Mouse (Mus musculus) Patski (cell line): ENCODE results near the gene C1ra. TPM values are rescaled to one million over a fixed set of nuclear protein-coding genes. Genes with fewer than 3 reads are reported as not detected.

Experiments used
- ATAC-seq: fragments of 100-300 bp; one replicate; pipeline ENCODE4 v1.8.0; 2021
- CTCF ChIA-PET: fragments of 350-600 bp; sonication (Branson Sonifier 250); formaldehyde crosslinking; loops from one replicate; lab custom pipeline; 2022; ENCODE audit warnings: inconsistent platforms; lab: Charles Lee
- POLR2A ChIA-PET: fragments of 350-600 bp; sonication (Branson Sonifier 250); formaldehyde crosslinking; loops from one replicate; lab custom pipeline; 2022; ENCODE audit warnings: antibody characterized with exemption, inconsistent platforms; lab: Charles Lee
- DNase-seq: peaks from one replicate; pipeline ENCODE4 v3.0.0-alpha.2; 2011; ENCODE audit warnings: low read depth, low spot score
- H3K27me3 ChIP-seq: fragments of 371-371 bp; one replicate; pipeline ENCODE4 v1.5.1; 2021
- CTCF ChIP-seq: fragments of 100-300 bp; IDR thresholded peaks from one replicate; pipeline ENCODE4 v1.5.1; 2021
- in situ Hi-C: fragments of 300-500 bp; cut with MboI; formaldehyde crosslinking; loops from 3 replicates; pipeline ENCODE4 v1.11.1; 2018; ENCODE audit warnings: low pct_unique_long_range_greater_than_20kb, mixed read lengths
- polyA plus RNA-seq: library from polyadenylated mRNA; unstranded; gene quantifications from one replicate; pipeline ENCODE4 v1.2.3, GENCODE M21; 2021

Gene C1ra
- polyA plus RNA-seq, 1 experiment from 2014 or later = 59.0 TPM

DNA sequence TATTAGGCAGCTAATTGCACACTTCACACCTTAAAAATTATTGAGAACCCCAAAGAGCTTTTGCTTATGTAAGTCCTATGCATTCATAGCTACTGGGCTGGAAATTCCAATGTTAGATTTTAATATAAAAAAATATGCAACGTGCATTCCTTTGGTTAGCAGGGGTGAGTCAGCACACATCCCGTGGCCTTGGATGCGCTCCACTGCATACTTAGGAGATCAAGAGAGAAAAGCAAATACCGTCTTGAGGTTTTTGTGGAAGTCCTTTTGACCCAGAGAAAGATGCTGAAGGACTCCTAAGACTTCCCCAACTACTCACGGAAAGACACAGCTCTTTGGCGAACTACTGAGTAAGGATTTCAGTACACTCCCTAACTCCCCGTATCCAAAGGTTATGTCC is 27.4 kb upstream of the C1ra start:
- CTCF ChIA-PET = interaction anchor here (0.8 kb wide), 1 partner anchor 218 kb away, joined by 3 read pairs; no protein-coding TSS in a partner anchor
- TF ChIP-seq CTCF = no peak

GRCm38 (mm10) chr6:124485414-124486144 is 26.6 kb upstream of the C1ra start:
- DNase-seq = no peak
- TF ChIP-seq CTCF = no peak
- ATAC-seq = no peak
- CTCF ChIA-PET = no interaction called here
- in situ Hi-C loops = loop anchor here (25.0 kb wide), 1 partner anchor 277 kb away; the partner anchor contains the start of genes Atn1, Eno2 and Gm45234
- H3K27me3 ChIP-seq = no peaks in the 10 kb centered on the region
- POLR2A ChIA-PET = interaction anchor here (0.5 kb wide), 1 partner anchor 224 kb away, joined by 4 read pairs; no protein-coding TSS in a partner anchor

More for the DNA sequence above, 27.4 kb upstream of the C1ra start:
- DNase-seq (peak; percentile 70), ATAC-seq (peak; percentile 86)
- POLR2A ChIA-PET = interaction anchor here (0.5 kb wide), 1 partner anchor 225 kb away, joined by 4 read pairs; no protein-coding TSS in a partner anchor
- in situ Hi-C loops = loop anchor here (25.0 kb wide), 1 partner anchor 277 kb away; the partner anchor contains the start of genes Atn1, Eno2 and Gm45234
- no peaks in the 10 kb centered on the region for H3K27me3 ChIP-seq

DNA sequence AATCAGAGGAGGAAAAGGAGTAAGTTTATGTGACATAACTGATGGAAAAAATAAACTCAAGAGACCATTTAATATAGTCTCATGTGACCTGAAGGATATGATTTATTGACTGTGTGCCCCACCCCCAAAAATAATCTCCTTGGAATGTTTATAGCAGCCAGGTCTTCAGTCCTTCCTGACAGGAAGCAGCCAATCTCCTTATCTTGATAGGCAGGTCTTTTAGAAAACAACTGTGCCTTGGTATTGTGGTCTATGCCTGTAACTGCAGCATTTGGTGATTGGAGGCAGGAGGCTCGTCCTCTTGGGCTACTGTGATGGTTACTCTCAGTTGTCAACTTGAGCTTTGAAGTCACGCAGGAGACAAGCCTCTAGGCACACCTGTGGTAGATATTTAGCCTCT is 24.7 kb upstream of the C1ra start:
- CTCF ChIA-PET = interaction anchor here (3.4 kb wide), 1 partner anchor 14 kb away, joined by 7 read pairs; no protein-coding TSS in a partner anchor
- no peak for TF ChIP-seq CTCF
- POLR2A ChIA-PET = no interaction called here
- no peaks in the 10 kb centered on the region for H3K27me3 ChIP-seq
- DNase-seq = no peak
- in situ Hi-C loops = loop anchor here (25.0 kb wide), 1 partner anchor 275 kb away; the partner anchor contains the start of genes Atn1, Eno2 and Gm45234
- ATAC-seq = no peak

DNA sequence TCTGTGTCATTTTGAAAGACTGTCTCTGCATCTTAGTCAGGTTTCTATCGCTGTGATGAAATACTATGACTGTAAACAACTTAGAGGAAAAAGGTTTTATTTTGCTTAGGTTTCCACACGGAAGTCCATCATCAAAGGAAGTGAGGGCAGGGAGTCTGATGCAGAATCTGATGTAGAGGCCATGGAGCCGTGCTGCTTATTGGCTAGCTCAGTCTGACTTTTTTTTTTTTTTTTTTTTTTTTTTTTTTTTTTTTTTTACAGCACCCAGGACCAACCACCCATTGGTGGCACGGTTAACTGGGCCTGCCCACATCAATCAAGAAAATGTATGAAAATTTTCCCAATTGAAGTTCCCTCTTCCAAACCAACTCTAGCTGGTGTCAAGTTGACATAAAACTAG is 23.3 kb upstream of the C1ra start:
- POLR2A ChIA-PET = interaction anchor here (0.6 kb wide), 1 partner anchor 273 kb away, joined by 3 read pairs; no protein-coding TSS in a partner anchor
- DNase-seq (no peak), ATAC-seq (no peak)
- TF ChIP-seq CTCF = no peak
- CTCF ChIA-PET = interaction anchor here (1.1 to 3.4 kb wide), 2 partner anchors 13 to 16 kb away, joined by 3 to 7 read pairs; no protein-coding TSS in a partner anchor
- in situ Hi-C loops = loop anchor here (25.0 kb wide), 1 partner anchor 273 kb away; the partner anchor contains the start of genes Atn1, Eno2 and Gm45234
- H3K27me3 ChIP-seq = no peaks in the 10 kb centered on the region

DNA sequence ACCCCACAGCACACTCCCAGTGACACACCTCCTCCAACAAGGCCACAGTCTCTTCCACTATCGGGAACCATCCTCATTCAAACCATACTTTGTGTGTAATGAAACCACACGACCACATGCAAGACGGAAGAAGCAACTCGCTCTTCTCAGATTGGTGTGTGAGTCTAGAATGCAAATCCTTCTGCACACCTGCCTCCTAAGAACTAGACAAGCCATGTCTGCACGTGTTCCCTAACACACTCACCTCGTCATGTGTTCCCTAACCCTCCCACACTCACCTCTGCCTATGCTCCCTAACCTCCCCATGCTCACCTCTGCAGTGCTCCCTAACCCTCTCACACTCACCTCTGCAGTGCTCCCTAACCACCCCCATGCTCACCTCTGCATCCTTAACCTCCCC is 20.8 kb upstream of the C1ra start:
- TF ChIP-seq CTCF = no peak
- H3K27me3 ChIP-seq = no peaks in the 10 kb centered on the region
- POLR2A ChIA-PET = no interaction called here
- CTCF ChIA-PET = no interaction called here
- no peak for DNase-seq
- in situ Hi-C loops = loop anchor here (25.0 kb wide), 1 partner anchor 271 kb away; the partner anchor contains the start of genes Atn1, Eno2 and Gm45234
- no peak for ATAC-seq

- no peaks in the 10 kb centered on the region for H3K27me3 ChIP-seq
- in situ Hi-C loops = loop anchor here (25.0 kb wide), 1 partner anchor 269 kb away; the partner anchor contains the start of genes Atn1, Eno2 and Gm45234
- DNase-seq (peak; percentile 44), ATAC-seq (peak; percentile 96)
- peak; percentile 82 for TF ChIP-seq CTCF
- CTCF ChIA-PET = interaction anchor here (0.7 to 2.7 kb wide), 11 partner anchors 12 to 215 kb away, joined by 3 to 10 read pairs (median 4); partner anchors contain the start of genes C1ra, C1s1, Lpcat3 and Pex5
- POLR2A ChIA-PET = no interaction called here
These were observed 19.2 kb upstream of the C1ra start, which contains the start of gene C1rl for GRCm38 (mm10) chr6:124492842-124493561. Gene C1rl (plus strand): TSS chr6:124493113.

DNA sequence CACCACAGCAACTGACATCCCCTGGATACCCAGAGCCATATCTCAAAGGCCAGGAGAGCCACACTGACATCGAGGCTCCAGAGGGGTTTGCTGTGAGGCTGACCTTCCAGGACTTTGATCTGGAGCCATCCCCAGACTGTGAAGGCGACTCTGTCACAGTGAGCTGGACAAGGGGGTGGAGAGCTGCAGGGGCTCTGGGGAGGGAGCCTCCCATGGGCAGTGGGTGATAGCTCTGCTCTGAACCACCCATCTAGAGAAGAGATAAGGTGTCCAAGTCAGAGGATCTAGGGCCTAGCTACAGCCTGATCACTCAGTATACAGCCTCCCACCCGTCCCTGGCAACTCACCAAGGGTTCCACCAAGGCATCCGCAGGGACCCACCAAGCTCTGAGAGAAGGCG is 18.3 kb upstream of the C1ra start:
- H3K27me3 ChIP-seq = no peaks in the 10 kb centered on the region
- DNase-seq = no peak
- in situ Hi-C loops = loop anchor here (25.0 kb wide), 1 partner anchor 268 kb away; the partner anchor contains the start of genes Atn1, Eno2 and Gm45234
- TF ChIP-seq CTCF = no peak
- POLR2A ChIA-PET = no interaction called here
- CTCF ChIA-PET = interaction anchor here (0.7 to 2.7 kb wide), 4 partner anchors 12 to 169 kb away, joined by 3 to 10 read pairs (median 5); partner anchors contain the start of genes C1s1, Lpcat3 and Pex5
- no peak for ATAC-seq

DNA sequence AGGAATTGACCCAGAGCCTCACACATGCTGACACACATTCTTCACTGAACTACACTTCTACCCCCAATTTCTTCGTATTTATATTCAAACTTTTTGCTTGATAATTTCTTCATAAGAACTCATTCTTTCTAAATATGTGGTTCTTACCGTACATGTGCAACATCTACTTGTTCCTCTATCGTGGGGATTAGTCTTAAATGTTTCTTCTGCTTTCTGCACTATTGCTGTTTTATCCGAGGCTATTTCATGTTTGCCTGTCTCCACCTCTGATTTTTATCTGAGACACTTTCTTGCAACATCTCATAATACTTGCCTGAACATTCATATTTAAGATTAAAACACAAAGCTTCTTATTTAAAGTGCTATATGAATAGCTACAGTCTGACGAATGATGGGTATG is 16.2 kb upstream of the C1ra start:
- ChIA-PET POLR2A (no interaction called here), CTCF (no interaction called here)
- no peak for TF ChIP-seq CTCF
- no peak for DNase-seq
- in situ Hi-C loops = loop anchor here (25.0 kb wide), 1 partner anchor 266 kb away; the partner anchor contains the start of genes Atn1, Eno2 and Gm45234
- H3K27me3 ChIP-seq = no peaks in the 10 kb centered on the region
- ATAC-seq = no peak

DNA sequence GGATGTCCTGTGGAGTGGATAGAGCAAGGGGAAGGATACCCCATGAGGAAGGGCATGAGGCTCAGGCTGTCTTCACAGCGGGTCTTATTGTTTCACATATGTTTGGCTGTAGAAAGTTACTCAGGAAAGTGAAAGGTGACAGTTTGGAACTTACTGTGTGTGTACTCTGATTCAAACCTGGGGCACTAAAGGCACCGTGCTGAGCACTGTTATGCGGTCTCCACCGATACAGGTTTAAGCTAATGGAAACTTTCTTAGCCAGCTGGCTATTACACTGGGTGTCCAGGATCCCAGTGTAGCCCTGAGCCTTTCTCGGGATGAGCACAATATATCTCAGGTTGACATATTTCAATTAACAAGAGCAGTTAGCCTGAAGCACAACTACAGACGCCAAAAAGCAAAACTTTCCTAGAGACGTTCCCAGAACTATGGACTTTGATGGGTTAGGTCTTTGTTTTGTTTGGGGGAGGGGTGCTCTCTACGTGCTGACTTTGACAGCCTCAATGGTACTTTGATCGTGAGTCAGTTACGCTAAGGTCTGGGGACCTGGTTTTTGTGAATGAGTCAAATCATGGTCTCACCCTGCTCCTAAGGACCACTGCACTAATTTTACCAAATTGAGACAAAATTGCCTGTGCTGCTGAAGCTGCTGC is 12.2 kb upstream of the C1ra start:
- no peaks in the 10 kb centered on the region for H3K27me3 ChIP-seq
- in situ Hi-C loops = loop anchor here (25.0 kb wide), 1 partner anchor 262 kb away; the partner anchor contains the start of genes Atn1, Eno2 and Gm45234
- TF ChIP-seq CTCF = no peak
- POLR2A ChIA-PET = no interaction called here
- CTCF ChIA-PET = no interaction called here
- ATAC-seq = no peak
- no peak for DNase-seq
